Mouse (Mus musculus): ENCODE measurements at regions not wholly inside any gene's neighbourhood (a gene's known extent, or its start where the extent isn't known, plus 50 kb on each side); places are given as distances from the start of the nearest gene placed in this dataset.

DNA sequence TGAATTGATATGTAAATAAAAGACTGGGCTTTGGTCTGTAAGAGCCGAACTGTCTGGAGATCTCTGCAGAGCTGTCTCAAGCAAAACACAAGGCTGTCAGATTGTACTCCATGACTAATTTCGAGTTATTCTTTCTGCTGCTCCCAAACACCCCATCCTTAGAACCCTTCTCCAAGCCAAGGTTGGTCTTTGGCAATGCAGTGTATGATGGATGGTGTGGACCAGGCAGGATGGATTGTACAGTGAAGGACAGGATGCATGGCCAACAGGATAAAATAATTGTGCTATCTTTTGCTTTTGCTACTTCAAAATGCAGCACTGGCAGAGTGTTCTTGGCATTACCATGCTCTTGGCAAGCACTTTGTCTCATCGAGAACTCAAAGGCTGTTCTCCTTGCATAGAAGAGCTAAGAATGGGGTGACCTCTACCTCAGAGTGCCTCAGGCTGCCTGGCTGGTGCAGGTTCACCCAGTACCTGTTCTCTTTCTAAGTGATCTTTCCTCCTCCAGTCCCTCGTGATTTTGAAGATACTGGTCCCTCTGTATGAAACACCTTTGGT lies 88.4 kb upstream of the Cpeb4 start:
- DNase-seq (ENCODE audit: low read depth, low spot score), result no peak

DNA sequence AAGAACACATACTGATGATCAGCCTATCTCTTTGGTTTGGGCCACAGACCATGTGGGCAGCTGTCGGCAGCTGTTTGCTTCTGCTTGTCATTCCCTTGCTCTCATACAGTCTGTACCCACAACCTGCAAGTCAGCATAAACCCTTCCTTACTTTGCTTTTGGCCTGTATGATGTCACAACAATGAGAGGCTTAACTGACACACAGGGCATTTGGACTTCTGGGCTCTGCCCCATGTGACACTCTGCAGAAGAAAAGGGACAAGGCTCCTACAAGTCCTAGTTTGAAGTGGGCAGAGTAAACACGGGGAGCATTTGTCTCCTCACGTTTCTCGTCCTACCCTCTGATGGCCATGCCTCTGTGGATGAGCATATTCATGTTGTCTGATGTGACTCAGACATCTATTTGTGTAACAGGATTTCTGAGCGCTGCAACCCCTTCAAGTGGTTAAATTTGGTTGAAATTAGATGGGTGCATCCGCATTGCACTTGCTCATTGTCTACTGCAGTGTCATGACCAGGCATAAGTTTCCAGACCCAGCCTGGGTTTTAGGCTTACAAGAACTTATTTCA lies 87.6 kb upstream of the Cpeb4 start:
- no peak for DNase-seq (ENCODE audit: low read depth, low spot score)

DNA sequence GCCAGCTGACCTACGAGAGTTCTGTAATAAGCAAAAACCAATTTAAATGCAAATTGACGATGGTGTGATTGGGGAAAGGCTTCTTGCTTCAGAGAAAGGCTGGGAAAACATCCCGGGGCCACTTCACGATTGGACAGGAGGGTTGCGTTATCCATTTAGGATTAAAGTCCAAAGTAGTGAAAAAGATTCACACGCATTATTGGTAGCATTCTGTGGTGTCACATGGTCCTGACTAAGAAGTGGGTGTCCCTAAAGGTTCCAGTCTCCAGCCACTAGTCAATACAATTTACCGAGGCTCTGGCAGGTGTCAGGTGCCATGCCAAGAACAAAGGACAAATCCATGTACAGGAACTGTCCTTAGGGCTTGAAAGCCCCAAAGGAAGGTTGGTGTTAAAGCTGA lies 86.9 kb upstream of the Cpeb4 start:
- no peak for DNase-seq (ENCODE audit: low read depth, low spot score)

GRCm38 (mm10) chr11:31787376-31787775 lies 84.6 kb upstream of the Cpeb4 start:
- no peak for DNase-seq (ENCODE audit: low read depth, low spot score)

DNA sequence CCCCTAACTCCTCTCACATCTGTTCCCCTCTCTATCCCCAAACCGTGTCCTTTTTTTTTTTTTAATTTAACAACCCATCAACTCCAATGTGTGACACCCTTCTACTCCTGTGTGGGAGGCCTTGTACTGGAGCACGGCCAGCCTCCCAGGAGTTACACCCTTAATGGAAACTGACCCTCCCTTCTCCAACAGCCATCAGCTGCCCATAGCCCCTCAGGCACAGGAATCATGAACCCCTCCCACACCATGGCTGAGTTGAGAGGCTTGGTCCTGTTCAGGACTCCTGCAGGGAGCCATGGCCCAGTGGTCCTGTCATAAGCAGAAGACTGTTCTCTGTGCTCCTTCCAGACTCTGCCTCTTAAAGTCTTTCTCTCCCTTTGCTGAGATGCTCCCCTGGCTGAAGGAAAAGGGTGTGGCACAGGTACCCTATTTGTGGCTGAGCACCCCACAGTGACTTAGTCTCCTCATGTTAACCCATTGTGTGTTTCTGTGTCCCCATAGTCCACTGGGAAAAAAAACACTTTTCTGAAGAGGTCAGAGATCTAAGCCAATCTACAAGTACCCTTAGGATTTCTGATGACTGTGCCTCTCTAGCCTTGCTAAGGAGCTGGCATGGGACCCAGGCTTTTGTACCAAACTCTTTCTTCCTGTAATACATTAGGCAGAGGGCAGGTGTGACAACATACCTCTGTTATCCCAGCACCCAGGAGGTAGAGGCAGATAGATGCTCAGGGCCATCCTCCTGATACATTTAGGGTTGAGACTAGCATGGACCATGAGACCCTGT lies 83.9 kb upstream of the Cpeb4 start:
- DNase-seq (ENCODE audit: low read depth, low spot score), result no peak

DNA sequence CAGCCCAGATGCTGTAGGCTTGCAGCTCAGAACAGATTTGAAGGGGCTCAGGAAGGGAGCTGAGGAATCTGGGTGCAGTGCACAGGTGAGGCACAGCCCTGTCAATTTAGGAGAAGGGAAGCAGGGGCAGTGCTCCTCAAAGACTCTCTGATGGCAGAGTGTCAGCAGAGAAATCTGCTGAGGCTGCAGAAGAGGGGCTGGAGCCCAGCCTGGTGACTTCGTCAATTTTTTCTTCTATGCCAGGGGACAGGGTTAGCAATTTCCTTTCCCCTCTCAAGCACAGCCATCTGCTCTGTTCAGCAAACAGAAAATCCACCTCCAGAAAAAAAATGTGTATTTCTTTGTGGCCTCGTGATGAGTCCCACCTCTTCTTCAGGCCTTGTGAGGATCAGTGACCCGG lies 82.0 kb upstream of the Cpeb4 start:
- no peak for DNase-seq (ENCODE audit: low read depth, low spot score)

DNA sequence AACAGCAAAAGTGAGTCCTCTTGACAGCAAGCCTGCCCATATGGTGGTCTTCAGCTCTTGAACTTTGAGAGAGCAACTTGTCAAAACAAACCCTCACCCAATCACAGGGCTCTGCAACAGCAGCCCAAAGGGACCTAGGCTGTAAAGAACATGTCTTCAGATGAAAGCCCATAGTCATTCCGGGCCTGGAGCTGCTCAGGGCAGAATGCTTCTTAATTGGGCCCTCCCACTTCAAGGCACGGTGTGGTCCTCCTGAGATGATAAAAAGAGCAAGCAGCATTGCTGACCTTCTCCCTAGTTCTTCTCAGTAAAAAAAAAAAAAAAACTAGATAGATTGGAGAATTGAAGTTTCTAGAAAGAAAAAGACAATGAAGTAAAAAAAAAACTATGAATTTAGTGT lies 80.7 kb upstream of the Cpeb4 start:
- no peak for DNase-seq (ENCODE audit: low read depth, low spot score)

- no peak for DNase-seq (ENCODE audit: low read depth, low spot score)
Observed at GRCm38 (mm10) chr11:31795084-31795483, 76.9 kb upstream of the Cpeb4 start.

DNA sequence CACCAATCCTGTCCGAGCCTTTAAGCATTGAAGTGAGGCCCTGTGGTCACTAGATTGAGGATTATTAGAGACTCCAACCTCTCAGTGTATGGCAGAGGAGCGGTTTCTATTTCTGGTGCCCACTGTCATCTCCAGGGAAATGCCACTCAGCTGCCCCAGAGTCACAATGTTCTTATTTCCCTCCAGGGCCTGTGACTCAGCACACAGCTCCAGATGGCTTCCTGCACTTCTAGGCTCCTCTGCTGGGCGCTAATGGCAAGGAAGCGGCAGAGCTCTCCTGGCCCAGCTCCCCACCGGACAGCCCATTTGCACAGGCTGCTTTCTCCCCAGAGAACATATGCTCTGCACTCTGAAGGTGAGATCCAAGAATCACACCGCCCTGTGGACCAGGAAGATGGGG lies 75.8 kb upstream of the Cpeb4 start:
- no peak for DNase-seq (ENCODE audit: low read depth, low spot score)

GRCm38 (mm10) chr11:31801575-31801974 lies 70.4 kb upstream of the Cpeb4 start:
- DNase-seq (ENCODE audit: low read depth, low spot score), result no peak

DNA sequence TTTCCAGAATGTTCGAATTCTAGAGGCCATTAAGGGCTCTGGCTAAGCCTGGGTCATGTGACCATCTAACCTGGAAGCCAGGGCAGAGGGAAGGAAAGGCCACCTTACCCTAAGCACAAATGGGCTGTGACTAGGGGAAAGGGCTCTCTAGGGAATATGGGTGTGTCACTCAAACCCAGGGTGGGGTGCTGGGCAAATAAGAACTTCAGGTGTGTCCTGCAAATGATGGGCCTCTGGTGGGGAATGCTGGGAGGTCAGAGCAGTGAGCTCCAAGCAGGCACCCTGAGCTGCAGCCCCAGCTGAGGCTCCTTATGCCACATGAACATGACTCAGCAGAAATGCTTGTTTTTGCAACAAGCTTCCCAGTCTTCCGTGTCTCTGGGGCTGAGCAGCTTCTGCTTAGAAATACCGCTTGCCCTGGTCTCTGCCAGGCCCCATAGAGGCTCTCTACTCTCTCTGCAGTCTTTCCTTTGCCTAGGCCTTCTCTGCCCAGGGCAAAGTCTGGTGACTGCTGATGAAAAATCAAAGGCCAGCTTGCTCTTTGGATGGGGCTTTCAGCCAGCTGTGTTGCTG lies 68.6 kb upstream of the Cpeb4 start:
- DNase-seq (ENCODE audit: low read depth, low spot score), result no peak

DNA sequence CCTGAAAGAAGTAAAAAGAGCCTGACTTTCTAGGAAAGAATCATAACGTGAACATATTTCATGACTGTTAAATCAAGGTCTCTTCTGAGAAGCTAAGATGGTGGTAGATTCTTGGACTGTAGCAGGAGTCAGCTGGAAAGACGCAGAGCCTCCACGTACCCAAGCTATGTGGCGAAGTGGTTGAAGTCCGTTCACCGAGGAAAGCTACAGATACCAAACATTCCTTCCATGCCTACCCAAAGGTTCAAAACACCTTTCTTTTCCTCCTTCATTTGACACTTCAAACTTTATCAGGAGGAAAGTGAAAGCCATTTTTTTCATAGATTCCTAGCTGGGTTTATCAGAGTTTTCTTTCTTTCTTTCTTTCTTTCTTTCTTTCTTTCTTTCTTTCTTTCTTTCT lies 67.5 kb upstream of the Cpeb4 start:
- no peak for DNase-seq (ENCODE audit: low read depth, low spot score)

- peak; percentile 11 for DNase-seq (ENCODE audit: low read depth, low spot score)
Observed at GRCm38 (mm10) chr11:31807461-31808215, 64.4 kb upstream of the Cpeb4 start.

DNA sequence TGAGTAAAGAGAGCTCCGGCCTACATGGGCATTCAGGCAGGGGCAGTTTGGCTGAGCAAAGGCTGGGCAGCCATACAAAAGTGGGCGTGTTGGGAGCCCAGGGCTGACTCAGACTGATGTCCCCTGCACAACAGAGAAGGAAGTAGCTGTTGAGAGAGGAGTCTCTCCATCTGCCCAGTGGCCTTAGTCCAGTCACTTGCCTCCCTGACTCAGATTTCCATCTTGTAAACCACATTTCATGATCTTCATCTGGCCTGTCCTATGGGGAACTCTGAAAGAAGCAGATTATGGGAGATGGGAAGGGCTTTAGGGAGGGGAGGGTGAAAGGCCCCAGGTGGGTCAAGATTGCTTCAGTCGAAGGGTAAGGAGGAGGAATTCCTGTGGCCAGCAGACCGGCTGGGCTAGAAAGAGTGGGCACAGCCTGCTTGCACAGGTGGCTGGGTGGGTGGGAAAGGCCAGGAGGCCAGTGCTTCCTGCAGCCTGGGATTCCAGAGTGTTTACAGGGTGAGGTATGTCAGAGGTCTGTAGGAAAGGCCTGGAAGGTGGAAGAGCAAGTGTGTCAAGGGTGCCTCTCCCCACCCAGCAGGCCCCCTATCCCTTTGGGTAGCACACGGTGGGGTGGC lies 63.7 kb upstream of the Cpeb4 start:
- no peak for DNase-seq (ENCODE audit: low read depth, low spot score)

DNA sequence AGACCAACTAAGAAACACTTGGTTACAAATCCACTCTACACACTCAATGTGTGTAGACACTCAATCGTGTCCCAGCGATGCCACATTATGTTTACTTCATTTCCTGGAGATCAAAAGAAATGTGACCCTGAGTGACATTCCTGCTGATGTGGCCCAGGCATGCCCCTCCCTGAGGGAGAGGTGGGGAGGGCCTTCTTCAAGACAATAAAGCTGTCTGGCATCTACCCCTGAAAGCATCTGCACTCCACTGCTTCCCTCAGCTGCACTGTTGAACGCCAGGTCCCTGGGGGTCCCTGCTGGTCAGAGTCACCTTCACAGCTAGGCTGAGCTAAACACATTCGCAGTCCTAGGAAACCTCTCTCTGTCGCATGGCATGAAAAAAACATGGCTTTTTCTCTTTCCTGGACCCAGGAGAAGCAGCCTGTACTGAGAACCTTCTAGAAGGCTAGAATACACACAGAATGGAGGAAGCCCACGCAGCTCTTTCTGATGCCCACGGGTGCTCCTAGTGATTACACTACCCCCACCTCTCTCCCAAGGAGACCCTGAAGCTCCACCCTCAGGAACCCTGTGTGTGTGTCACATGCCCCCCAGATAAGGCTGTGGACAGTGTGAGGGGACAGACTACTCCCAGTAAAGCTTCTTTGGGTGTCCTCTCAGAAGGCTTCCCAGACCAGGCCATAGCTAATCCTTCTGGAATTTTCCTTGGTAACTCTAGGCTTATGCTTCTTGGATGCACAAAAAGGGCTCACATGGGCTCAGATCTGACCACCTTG lies 61.8 kb upstream of the Cpeb4 start:
- no peak for DNase-seq (ENCODE audit: low read depth, low spot score)

GRCm38 (mm10) chr11:31812215-31812614 lies 59.8 kb upstream of the Cpeb4 start:
- no peak for DNase-seq (ENCODE audit: low read depth, low spot score)

DNA sequence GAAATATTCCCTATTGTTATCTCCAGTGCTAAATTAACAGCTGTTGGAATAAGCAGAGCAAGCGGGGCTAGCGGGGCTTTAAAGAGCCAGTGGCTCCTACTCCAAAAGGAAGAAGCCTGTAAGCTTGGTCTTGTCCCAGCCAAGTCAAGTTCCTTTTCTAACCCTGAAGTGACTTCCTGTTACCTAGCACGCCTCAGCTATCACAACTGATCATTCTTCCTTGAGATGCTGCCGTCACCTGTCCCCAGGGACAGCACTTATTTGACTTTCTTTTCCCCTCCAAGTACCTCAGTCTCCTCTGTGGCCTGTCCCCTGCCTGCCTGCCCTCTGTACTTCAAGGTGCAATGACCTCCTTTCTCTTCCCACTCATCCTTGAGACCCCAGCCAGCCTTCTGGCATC lies 57.4 kb upstream of the Cpeb4 start:
- DNase-seq (ENCODE audit: low read depth, low spot score), result no peak

GRCm38 (mm10) chr11:31815855-31816488 lies 56.0 kb upstream of the Cpeb4 start:
- DNase-seq (ENCODE audit: low read depth, low spot score), result no peak

DNA sequence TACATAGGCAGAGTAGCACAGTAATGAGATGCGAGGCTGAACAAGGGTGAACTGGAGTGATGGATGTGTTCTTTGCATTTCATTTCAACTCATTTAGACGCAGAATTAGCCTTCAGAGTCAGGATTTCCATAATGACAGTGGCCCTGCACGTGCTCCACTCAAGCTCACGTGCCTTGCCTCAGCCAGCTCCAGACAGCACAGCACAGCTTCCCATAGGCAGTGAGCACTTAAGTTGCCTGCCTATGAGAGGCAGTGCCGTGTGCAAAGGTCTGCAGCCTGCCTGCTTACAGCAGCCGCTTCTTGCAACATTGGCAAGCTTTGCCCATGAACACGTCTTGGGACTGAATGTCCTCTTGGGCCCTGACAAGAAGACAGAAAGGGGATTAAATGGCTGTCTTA lies 54.0 kb upstream of the Cpeb4 start:
- no peak for DNase-seq (ENCODE audit: low read depth, low spot score)

DNA sequence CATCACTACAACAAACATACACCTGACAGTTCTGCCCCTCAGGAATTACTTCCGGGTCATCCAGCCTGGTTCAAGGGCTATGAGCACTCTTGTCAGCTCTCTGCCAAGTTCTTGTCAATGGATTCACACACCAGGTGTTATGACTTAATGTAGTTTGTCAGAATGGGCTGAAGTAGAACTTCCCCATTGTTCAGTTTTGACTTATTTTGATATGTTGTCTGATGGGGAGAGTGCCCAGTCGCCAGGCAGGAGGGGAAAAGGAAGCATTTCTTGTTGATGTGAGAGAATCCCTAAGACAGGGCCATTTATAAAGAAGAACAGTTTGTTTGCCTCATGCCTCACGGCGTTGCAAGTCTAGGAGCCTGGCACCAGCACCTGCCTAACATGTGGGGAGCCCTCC lies 52.0 kb upstream of the Cpeb4 start:
- DNase-seq (ENCODE audit: low read depth, low spot score), result no peak
